Mouse (Mus musculus): ENCODE measurements around the gene Oog3.

The Oog3 gene

DNA sequence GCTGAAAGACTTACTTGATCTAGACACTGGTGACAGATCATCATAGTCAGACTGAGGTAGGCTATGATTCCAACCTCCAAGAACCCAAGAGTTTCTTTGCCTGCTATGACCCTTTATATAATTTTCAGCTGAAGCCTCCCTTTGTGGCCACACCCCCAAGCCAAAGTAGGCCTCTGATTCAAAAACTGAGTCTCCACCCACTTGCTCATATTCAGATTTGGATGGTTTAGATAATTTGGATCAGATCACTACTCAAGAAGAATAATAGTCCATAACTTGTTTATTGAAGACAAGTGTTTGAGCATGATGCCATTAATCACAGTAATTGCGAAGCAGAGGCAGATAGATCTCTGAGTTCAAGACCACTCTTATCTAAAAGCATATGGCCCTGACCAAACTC, at the start of gene Oog3:
Oog3 (minus strand) TSS at position 101 of the 400 bp plus-strand sequence.
- in situ Hi-C loops (cut with MboI), result no loop called here

GRCm38 (mm10) chr4:144190419-144190818, 28.0 kb upstream of the Oog3 start, which contains the start of gene Oog2:
Gene Oog2 (plus strand): TSS chr4:144190719.
- in situ Hi-C loops (cut with MboI), result no loop called here
